9 mouse cellular contexts compared by ENCODE assay signal in genomic region chr8:10438772-10439171, GRCm38 (mm10).
DNase-seq lines count a peak whose midpoint lies in the region; ATAC-seq and TF ChIP-seq lines count a peak whose summit lies in the region.
"Had no signal": no experiment of that assay in that cellular context is flagged by ENCODE, and none has a peak within 500 bp of the region (broad histone marks: within the 10 kb centered on the region; RNA-seq: fewer than 3 reads in every experiment).

No protein-coding gene starts in this region.

- no peak overlapping the region for H3K4me3 ChIP-seq in cortical plate, adult 2 months (ENCODE audit: insufficient read depth, low read length)
- no peak overlapping the region for H3K4me3 ChIP-seq in kidney, adult 2 months (ENCODE audit: insufficient read depth, low read depth, low read length)
- no peak overlapping the region for H3K4me3 ChIP-seq in limb, embryonic 12.5 days (replicated peaks)
- H3K4me3 ChIP-seq: stomach, embryonic 15.5 days had no signal

- intact Hi-C loops in gastrocnemius, postnatal 14 days (cut with DNase I; ENCODE audit: low total_unique reads), result no loop called here

- TF ChIP-seq POLR2A in cortical plate, adult 2 months (IDR thresholded peaks at IDR 0.05; ENCODE audit: extremely low read depth, insufficient read depth, low read length), result no peak
- TF ChIP-seq POLR2A in kidney, adult 2 months (IDR thresholded peaks at IDR 0.05; ENCODE audit: low read depth, low read length), result no peak

- no peak overlapping the region for H3K27ac ChIP-seq in cortical plate, adult 2 months (ENCODE audit: insufficient read depth, low read length)
- no peak overlapping the region for H3K27ac ChIP-seq in kidney, adult 2 months (ENCODE audit: insufficient read depth, low read depth, low read length)
- H3K27ac ChIP-seq in limb, embryonic 12.5 days, result no peak overlapping the region
- H3K27ac ChIP-seq: stomach, embryonic 15.5 days had no signal

- no peaks in the 10 kb centered on the region for H3K27me3 ChIP-seq in kidney, adult 2 months (replicated peaks; ENCODE audit: control insufficient read depth, insufficient read depth, low read length)
- H3K27me3 ChIP-seq in limb, embryonic 12.5 days, result peaks cover 12% of the 10 kb centered on the region
- H3K27me3 ChIP-seq: stomach, embryonic 15.5 days had no signal

- H3K36me3 ChIP-seq in kidney, adult 2 months (ENCODE audit: control insufficient read depth, insufficient read depth, low read length), result no peaks in the 10 kb centered on the region
- H3K36me3 ChIP-seq in limb, embryonic 12.5 days, result no peaks in the 10 kb centered on the region
- H3K36me3 ChIP-seq: stomach, embryonic 15.5 days had no signal

- no peaks in the 10 kb centered on the region for H3K4me1 ChIP-seq in cortical plate, adult 2 months (ENCODE audit: control insufficient read depth, insufficient read depth, low read length)
- H3K4me1 ChIP-seq in kidney, adult 2 months (ENCODE audit: control insufficient read depth, insufficient read depth, low read length), result no peaks in the 10 kb centered on the region
- peaks cover 12% of the 10 kb centered on the region for H3K4me1 ChIP-seq in limb, embryonic 12.5 days (replicated peaks)
- H3K4me1 ChIP-seq: stomach, embryonic 15.5 days had no signal

- no peak overlapping the region for H3K4me2 ChIP-seq in limb, embryonic 12.5 days
- H3K4me2 ChIP-seq: stomach, embryonic 15.5 days had no signal

- WGBS in kidney, adult 2 months, result 8% methylated on average over 11 of the region's 11 CpGs
- 16% methylated on average over 11 of the region's 11 CpGs for WGBS in limb, embryonic 12.5 days

- DNase-seq in 3134 (ENCODE audit: extremely low read depth, insufficient read length, low spot score), result peak; percentile 29
- DNase-seq in adrenal gland, adult 18-20 months (ENCODE audit: low spot score in 2 of 2), result peak; percentile 72 to 80
- DNase-seq in gastrocnemius, postnatal 14 days, result peak; percentile 45
- DNase-seq in kidney, adult 2 months, result peak; percentile 75
- DNase-seq in natural killer cell, adult 2 months (ENCODE audit: low spot score in 2 of 2), result peak; percentile 64 to 65
- peak; percentile 37 to 78 for DNase-seq in spleen, postnatal 4 days (ENCODE audit: low spot score in 2 of 2)

- ATAC-seq in limb, embryonic 12.5 days (ENCODE audit: insufficient number of reproducible peaks, insufficient read depth, low FRiP score, low TSS enrichment, low read depth), result 0 out of 2 replicates have a peak, but pooled peaks have one; percentile 7

- no peaks in the 10 kb centered on the region for H3K9me3 ChIP-seq in limb, embryonic 12.5 days
- H3K9me3 ChIP-seq: stomach, embryonic 15.5 days had no signal

- TF ChIP-seq CTCF in cortical plate, adult 2 months (IDR thresholded peaks at IDR 0.05; ENCODE audit: extremely low read depth, insufficient read depth, low read length), result peak; percentile 96
- TF ChIP-seq CTCF in kidney, adult 2 months (conservative IDR thresholded peaks at IDR 0.05; ENCODE audit: insufficient read depth, insufficient read length, low read depth, low read length), result peak; percentile 96

- H3K9ac ChIP-seq in limb, embryonic 12.5 days (replicated peaks), result no peak overlapping the region
- H3K9ac ChIP-seq: stomach, embryonic 15.5 days had no signal
